Mouse (Mus musculus): ENCODE results near the gene Tmem221.

The Tmem221 gene

DNA sequence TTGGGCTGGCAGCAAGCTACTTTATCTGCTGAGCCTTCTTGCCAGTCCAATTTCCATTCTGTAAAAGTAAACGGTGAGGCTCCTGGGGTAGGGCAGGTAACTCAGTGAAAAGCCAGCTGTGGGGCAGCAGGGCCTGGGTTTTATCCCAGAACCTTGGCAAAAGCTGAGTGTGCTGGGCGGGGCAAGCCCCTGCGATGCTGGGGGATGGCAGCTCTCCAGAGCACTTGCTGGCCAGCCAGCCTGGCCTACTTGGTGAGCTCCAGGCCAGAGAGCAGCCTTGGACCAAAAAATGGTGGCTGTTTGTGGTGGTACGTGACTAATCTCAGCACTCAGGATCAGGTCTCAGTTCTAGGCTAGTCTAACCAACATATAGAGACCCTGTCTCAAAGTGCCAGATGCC lies 52.7 kb downstream of the Tmem221 start:
- no peak for DNase-seq

DNA sequence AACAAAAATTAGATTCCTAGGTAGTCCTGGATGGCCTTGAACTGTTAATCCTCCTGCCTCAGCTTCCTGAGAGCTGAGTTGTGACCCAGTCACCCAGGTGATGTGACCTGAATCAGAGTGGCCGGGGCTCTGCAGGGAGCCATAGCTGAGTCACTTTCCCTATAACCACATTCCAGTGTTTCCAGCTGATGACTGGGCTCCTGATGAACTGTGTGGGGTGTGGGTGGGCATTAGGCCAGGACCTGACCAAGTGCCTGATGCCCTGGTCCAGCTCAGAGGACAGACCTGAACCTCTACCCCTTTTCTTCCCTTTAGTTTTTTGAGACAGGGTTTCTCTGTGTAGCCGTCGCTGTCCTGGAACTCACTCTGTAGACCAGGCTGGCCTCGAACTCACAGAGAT lies 53.3 kb downstream of the Tmem221 start:
- DNase-seq = no peak

DNA sequence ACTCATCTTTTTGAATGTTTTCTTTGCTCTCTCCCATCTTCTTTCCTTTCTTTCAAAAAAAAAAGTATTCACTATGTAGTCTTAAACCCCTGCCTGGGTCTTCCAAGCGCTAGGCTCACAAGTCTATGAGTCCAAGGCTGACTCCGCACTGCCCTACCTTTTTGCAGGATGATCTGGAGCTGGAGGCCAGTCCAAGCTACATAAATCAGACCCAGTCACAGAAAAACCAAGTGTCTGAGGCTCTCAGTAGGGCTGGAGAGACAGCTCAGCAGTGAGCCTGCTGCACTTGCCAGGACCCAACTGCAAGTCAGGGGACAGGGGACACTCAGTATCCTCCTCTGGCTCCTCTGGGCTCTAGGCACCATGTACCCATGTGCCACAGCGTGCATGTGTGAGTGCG lies 54.3 kb downstream of the Tmem221 start:
- DNase-seq = no peak

Measured in retina, postnatal 1 day (tissue).